Mouse (Mus musculus): ENCODE measurements at regions not wholly inside any gene's neighbourhood (a gene's known extent, or its start where the extent isn't known, plus 50 kb on each side); places are given as distances from the start of the nearest gene placed in this dataset.
A peak's percentile ranks its signal among the peaks of the same experiment; 100 is the strongest.

GRCm38 (mm10) chr6:108606231-108606630 is 54.2 kb upstream of the Bhlhe40 start:
- peak in 1 of 2 experiments; percentile 23 for DNase-seq (ENCODE audit: low spot score in 2 of 2)

GRCm38 (mm10) chr6:108608308-108608707 is 52.1 kb upstream of the Bhlhe40 start:
- DNase-seq (ENCODE audit: low spot score in 2 of 2), result no peak
